Mouse (Mus musculus) frontal cortex, postnatal 14 days (tissue): ENCODE results near the gene Unc119b.
"Not testable (repeated sequence)": the region's sequence is repeated elsewhere in the genome, so short reads cannot be mapped to it uniquely, and the experiment has no call there.

Experiments
- DNase-seq, 2 experiments: peaks; one replicate each; pipeline ENCODE4 v3.0.0; 2022; ENCODE audit warnings: low spot score in 2 of 2

Unc119b gene

GRCm38 (mm10) chr5:115134234-115135165, at the start of gene Unc119b:
TSS of gene Unc119b (minus strand) at chr5:115134975.
- DNase-seq, result peak; percentile 70 to 79

GRCm38 (mm10) chr5:115183482-115183881, 48.7 kb upstream of the Unc119b start:
- DNase-seq, result no peak

- no peak for DNase-seq
Observed at GRCm38 (mm10) chr5:115182925-115183324, 48.1 kb upstream of the Unc119b start.

GRCm38 (mm10) chr5:115181248-115181940, 46.6 kb upstream of the Unc119b start:
- no peak for DNase-seq

- DNase-seq, result no peak
Observed at GRCm38 (mm10) chr5:115179596-115179995, 44.8 kb upstream of the Unc119b start.

- no peak for DNase-seq
Observed at GRCm38 (mm10) chr5:115177866-115178265, 43.1 kb upstream of the Unc119b start.

- DNase-seq, result no peak
Observed at GRCm38 (mm10) chr5:115174554-115174953, 39.8 kb upstream of the Unc119b start.

GRCm38 (mm10) chr5:115170150-115170549, 35.4 kb upstream of the Unc119b start:
- no peak for DNase-seq

GRCm38 (mm10) chr5:115168641-115169415, 34.1 kb upstream of the Unc119b start:
- no peak for DNase-seq

- DNase-seq, result no peak
Observed at GRCm38 (mm10) chr5:115167396-115167795, 32.6 kb upstream of the Unc119b start.

- DNase-seq, result no peak
Observed at GRCm38 (mm10) chr5:115166815-115167194, 32.0 kb upstream of the Unc119b start.

GRCm38 (mm10) chr5:115165895-115166814, 31.4 kb upstream of the Unc119b start:
- DNase-seq, result no peak

- no peak for DNase-seq
Observed at GRCm38 (mm10) chr5:115165351-115165750, 30.6 kb upstream of the Unc119b start.

- DNase-seq, result not testable (repeated sequence)
Observed at GRCm38 (mm10) chr5:115164446-115164845, 29.7 kb upstream of the Unc119b start.

GRCm38 (mm10) chr5:115163563-115163962, 28.8 kb upstream of the Unc119b start:
- peak in 1 of 2 experiments; percentile 46 for DNase-seq

- DNase-seq, result not testable (repeated sequence)
Observed at GRCm38 (mm10) chr5:115161940-115162279, 27.1 kb upstream of the Unc119b start.

- no peak for DNase-seq
Observed at GRCm38 (mm10) chr5:115161064-115161939, 26.5 kb upstream of the Unc119b start.

GRCm38 (mm10) chr5:115160655-115161054, 25.9 kb upstream of the Unc119b start:
- no peak for DNase-seq

- DNase-seq, result no peak
Observed at GRCm38 (mm10) chr5:115159165-115159564, 24.4 kb upstream of the Unc119b start.
